Mouse (Mus musculus): ENCODE results near the gene Plac8.

GRCm38 (mm10) chr5:100525620-100526019 is 46.4 kb downstream of the Plac8 start:
- no peak for TF ChIP-seq CTCF (IDR thresholded peaks at IDR 0.05; ENCODE audit: extremely low read depth, insufficient read depth, insufficient read length, insufficient replicate concordance)
- TF ChIP-seq POLR2A (IDR thresholded peaks at IDR 0.05; ENCODE audit: low read depth, low read length), result no peak

Measured in spleen, adult 2 months (tissue).